Mouse (Mus musculus) cortical plate, adult 2 months (tissue): ENCODE measurements around the gene Sh3bp4. TPM values are rescaled to one million over a fixed set of nuclear protein-coding genes. Genes with fewer than 3 reads are reported as not detected.

ENCODE experiments used
- H3K27ac ChIP-seq: fragments of 200-500 bp; 2 replicates; pipeline ENCODE4 v1.5.1; 2012; ENCODE audit warnings: low read length, control low read depth, inconsistent platforms; ENCODE audit not compliant: insufficient read depth
- H3K4me1 ChIP-seq: fragments of 200-500 bp; 2 replicates; pipeline ENCODE4 v1.6.1; 2011; ENCODE audit warnings: low read length; ENCODE audit not compliant: control insufficient read depth, insufficient read depth
- H3K4me3 ChIP-seq: fragments of 200-500 bp; 2 replicates; pipeline ENCODE4 v1.5.1; 2011; ENCODE audit warnings: mild to moderate bottlenecking, low read length, control low read depth; ENCODE audit not compliant: insufficient read depth
- CTCF ChIP-seq: fragments of 200-500 bp; IDR thresholded peaks from 2 replicates; pipeline ENCODE4 v1.5.1; 2011; ENCODE audit warnings: mild to moderate bottlenecking, control low read depth, low read length; ENCODE audit not compliant: insufficient read depth; ENCODE audit errors: extremely low read depth
- POLR2A ChIP-seq: fragments of 200-500 bp; IDR thresholded peaks from 2 replicates; pipeline ENCODE4 v1.6.1; 2011; ENCODE audit warnings: mild to moderate bottlenecking, low read length, control low read depth; ENCODE audit not compliant: insufficient read depth; ENCODE audit errors: extremely low read depth
- polyA plus RNA-seq: library from polyadenylated mRNA; depleted of rRNA; stranded (reverse); fragments of >200 nt; gene quantifications from 2 replicates; pipeline ENCODE4 v1.2.3, GENCODE M21; 2012

The Sh3bp4 gene
- polyA plus RNA-seq, 1 experiment = 14.3 TPM

GRCm38 (mm10) chr1:89118836-89119235 is 48.6 kb downstream of the Sh3bp4 start:
- TF ChIP-seq CTCF (no peak), POLR2A (no peak)
- no peaks in the 10 kb centered on the region for H3K4me1 ChIP-seq
- no peak overlapping the region for H3K4me3 ChIP-seq
- H3K27ac ChIP-seq = no peak overlapping the region

GRCm38 (mm10) chr1:89120290-89120689 is 50.1 kb downstream of the Sh3bp4 start:
- H3K4me3 ChIP-seq = no peak overlapping the region
- H3K27ac ChIP-seq = no peak overlapping the region
- TF ChIP-seq POLR2A = no peak
- no peak for TF ChIP-seq CTCF
- H3K4me1 ChIP-seq = no peaks in the 10 kb centered on the region

GRCm38 (mm10) chr1:89121466-89121865 is 51.3 kb downstream of the Sh3bp4 start:
- H3K4me3 ChIP-seq = no peak overlapping the region
- H3K4me1 ChIP-seq = no peaks in the 10 kb centered on the region
- TF ChIP-seq POLR2A (no peak), CTCF (no peak)
- H3K27ac ChIP-seq = no peak overlapping the region

- TF ChIP-seq CTCF = no peak
- TF ChIP-seq POLR2A = no peak
- H3K4me1 ChIP-seq = no peaks in the 10 kb centered on the region
- H3K27ac ChIP-seq = no peak overlapping the region
- no peak overlapping the region for H3K4me3 ChIP-seq
These were observed 52.2 kb downstream of the Sh3bp4 start for GRCm38 (mm10) chr1:89122376-89122775.

- no peak overlapping the region for H3K27ac ChIP-seq
- H3K4me3 ChIP-seq = no peak overlapping the region
These were observed 53.9 kb downstream of the Sh3bp4 start for GRCm38 (mm10) chr1:89124076-89124475.

GRCm38 (mm10) chr1:89127163-89127562 is 56.9 kb downstream of the Sh3bp4 start:
- Histone ChIP-seq H3K27ac (no peak overlapping the region), H3K4me3 (no peak overlapping the region), H3K4me1 (no peaks in the 10 kb centered on the region)
- TF ChIP-seq CTCF (no peak), POLR2A (no peak)

More at GRCm38 (mm10) chr1:89124076-89124475, 53.9 kb downstream of the Sh3bp4 start:
- TF ChIP-seq POLR2A = no peak
- H3K4me1 ChIP-seq = no peaks in the 10 kb centered on the region

- Histone ChIP-seq H3K4me3 (no peak overlapping the region), H3K27ac (no peak overlapping the region), H3K4me1 (0 out of 2 replicates have a peak, but pooled peaks cover 3% of the 10 kb centered on the region)
- TF ChIP-seq CTCF (no peak), POLR2A (no peak)
These were observed 60.2 kb downstream of the Sh3bp4 start for GRCm38 (mm10) chr1:89130429-89130828.

GRCm38 (mm10) chr1:89131018-89131540 is 60.9 kb downstream of the Sh3bp4 start:
- H3K4me1 ChIP-seq = peaks cover 7% of the 10 kb centered on the region; the same call in 1 of the 2 replicates
- H3K4me3 ChIP-seq = no peak overlapping the region
- no peak overlapping the region for H3K27ac ChIP-seq
- TF ChIP-seq POLR2A = no peak
- TF ChIP-seq CTCF = no peak

- TF ChIP-seq POLR2A (no peak), CTCF (no peak)
- peaks cover 9% of the 10 kb centered on the region; the same call in 1 of the 2 replicates for H3K4me1 ChIP-seq
These were observed 61.5 kb downstream of the Sh3bp4 start for GRCm38 (mm10) chr1:89131707-89132106.

GRCm38 (mm10) chr1:89133266-89133665 is 63.1 kb downstream of the Sh3bp4 start:
- peaks cover 12% of the 10 kb centered on the region; the same call in 1 of the 2 replicates for H3K4me1 ChIP-seq
- no peak overlapping the region for H3K27ac ChIP-seq
- TF ChIP-seq POLR2A = no peak
- TF ChIP-seq CTCF = no peak
- H3K4me3 ChIP-seq = no peak overlapping the region

More at GRCm38 (mm10) chr1:89131707-89132106, 61.5 kb downstream of the Sh3bp4 start:
- H3K27ac ChIP-seq = no peak overlapping the region
- H3K4me3 ChIP-seq = no peak overlapping the region
